In the genomic region with DNA sequence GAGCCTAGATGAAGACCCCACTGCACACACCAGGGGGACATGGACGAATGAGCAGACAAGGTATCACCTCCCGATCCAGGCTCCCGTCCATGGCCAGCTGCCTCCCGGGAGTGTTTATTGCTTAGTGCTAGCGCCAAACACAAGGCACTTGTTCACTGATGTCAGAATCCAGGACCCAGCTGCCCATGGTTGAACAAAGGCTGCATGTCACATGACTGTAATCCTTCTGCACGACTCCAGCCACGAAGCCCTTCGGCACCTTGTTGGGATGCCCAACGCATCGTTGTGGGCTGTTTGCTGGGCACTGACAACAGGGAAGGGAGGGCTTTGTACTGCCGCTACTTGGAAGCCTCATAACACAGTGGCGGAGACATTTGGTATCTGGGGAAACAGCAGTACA, we compare ENCODE assay signal across 8 mouse cellular contexts. TPM values are rescaled to one million over a fixed set of nuclear protein-coding genes. Genes with fewer than 3 reads are reported as not detected.
DNase-seq lines count a peak whose midpoint lies in the region; ATAC-seq and TF ChIP-seq lines count a peak whose summit lies in the region.

A gene (plus strand): TSS at position 367 of the 400 bp plus-strand sequence.

- H3K4me2 ChIP-seq in neural tube, embryonic 12.5 days (replicated peaks), result peak within 1 kb of the TSS; percentile 46

- no peak for TF ChIP-seq POLR2A in spleen, adult 2 months (IDR thresholded peaks at IDR 0.05; ENCODE audit: low read depth, low read length)

- no peak within 1 kb of the TSS for H3K27ac ChIP-seq in spleen, adult 2 months (ENCODE audit: insufficient read depth, low read length)
- H3K27ac ChIP-seq in left cerebral cortex, adult 2 months, result peak within 1 kb of the TSS; percentile 76
- no peak within 1 kb of the TSS for H3K27ac ChIP-seq in neural tube, embryonic 12.5 days

- ATAC-seq in neural tube, embryonic 12.5 days (ENCODE audit: low FRiP score, low read depth), result peak; percentile 48

- DNase-seq in cerebellum, adult 11-12 months, result peak; percentile 20
- no peak for DNase-seq in cerebellum, adult 18-20 months
- DNase-seq in spleen, adult 2 months (ENCODE audit: low read depth in 1 of 2, low spot score in 2 of 2), result no peak
- DNase-seq in spleen, postnatal 10 days (ENCODE audit: low spot score in 2 of 2), result no peak
- peak; percentile 22 to 49 for DNase-seq in left cerebral cortex, adult 2 months (ENCODE audit: extremely low spot score in 1 of 2, low spot score in 2 of 2)
- DNase-seq in gastrocnemius, postnatal 25 days, result no peak
- no peak for DNase-seq in yolk sac, embryonic 10.5 days (ENCODE audit: low spot score)

- no peak within 1 kb of the TSS for H3K9ac ChIP-seq in neural tube, embryonic 12.5 days

- no peaks in the 10 kb centered on the region for H3K9me3 ChIP-seq in neural tube, embryonic 12.5 days

- WGBS in spleen, adult 2 months, result 88% methylated on average over 12 of the region's 12 CpGs
- WGBS in neural tube, embryonic 12.5 days, result 22% methylated on average over 12 of the region's 12 CpGs

- TF ChIP-seq CTCF in spleen, adult 2 months (IDR thresholded peaks at IDR 0.05; ENCODE audit: extremely low read depth, insufficient read depth, insufficient read length, insufficient replicate concordance), result no peak
- TF ChIP-seq CTCF in left cerebral cortex, adult 2 months (IDR thresholded peaks at IDR 0.05), result no peak

- H3K27me3 ChIP-seq in spleen, adult 2 months (ENCODE audit: control insufficient read depth, insufficient read depth, low read length), result no peaks in the 10 kb centered on the region
- H3K27me3 ChIP-seq in neural tube, embryonic 12.5 days (replicated peaks), result peaks cover 22% of the 10 kb centered on the region

- no peaks in the 10 kb centered on the region for H3K36me3 ChIP-seq in spleen, adult 2 months (ENCODE audit: control insufficient read depth, insufficient read depth, low read length)
- peaks cover 2% of the 10 kb centered on the region; the same call in 1 of the 2 replicates for H3K36me3 ChIP-seq in neural tube, embryonic 12.5 days

- no peaks in the 10 kb centered on the region for H3K4me1 ChIP-seq in spleen, adult 2 months (ENCODE audit: control insufficient read depth, insufficient read depth, insufficient read length)
- H3K4me1 ChIP-seq in neural tube, embryonic 12.5 days, result peaks cover 65% of the 10 kb centered on the region

- peak within 1 kb of the TSS; percentile 41; the same call in 1 of the 2 replicates for H3K4me3 ChIP-seq in spleen, adult 2 months (ENCODE audit: extremely low read depth, insufficient read depth, insufficient read length)
- no peak within 1 kb of the TSS for H3K4me3 ChIP-seq in left cerebral cortex, adult 2 months
- H3K4me3 ChIP-seq in neural tube, embryonic 12.5 days, result no peak within 1 kb of the TSS

- intact Hi-C loops in left cerebral cortex, adult 2 months (cut with DNase I), result no loop called here

RNA-seq across cellular contexts. Expression of the gene that starts here (rescaled TPM):
- not detected in 2 replicates for polyA plus RNA-seq in spleen, adult 2 months (2012; rRNA removed)
- not detected for total RNA-seq in left cerebral cortex, adult 2 months (2021)
- not detected in 2 replicates for polyA plus RNA-seq in neural tube, embryonic 12.5 days (2016; fragmentation: Nextera tagmentation; extraction: Ambion mirVana)
- total RNA-seq in gastrocnemius, postnatal 25 days (2021), result not detected

Comparison
In these comparisons a context has a peak if more than half of its experiments do, and no peak if none do; other contexts are left out.
1. Peak in DNase-seq and H3K27ac ChIP-seq in left cerebral cortex, adult 2 months; RNA of the gene not detected or under 1 TPM.
2. Peak in ATAC-seq and H3K4me2 ChIP-seq in neural tube, embryonic 12.5 days; RNA of the gene not detected or under 1 TPM.